Mouse (Mus musculus) kidney, adult 2 months (tissue): ENCODE data around the gene Sbpl.
"Not testable (repeated sequence)": the region's sequence is repeated elsewhere in the genome, so short reads cannot be mapped to it uniquely, and the experiment has no call there.

Source experiments
- CTCF ChIP-seq: fragments of 200-500 bp; conservative IDR thresholded peaks from 2 replicates; pipeline ENCODE4 v1.5.1; 2011; ENCODE audit warnings: low read depth, mild to moderate bottlenecking, control low read depth, low read length, moderate library complexity, mixed read lengths; ENCODE audit not compliant: insufficient read depth, insufficient read length
- POLR2A ChIP-seq: fragments of 200-500 bp; IDR thresholded peaks from one replicate; pipeline ENCODE4 v1.6.1; 2011; ENCODE audit warnings: low read depth, low read length, control low read depth

GRCm38 (mm10) chr17:23950828-23951227, 4.2 kb downstream of the Sbpl start:
- TF ChIP-seq POLR2A, CTCF: not testable (repeated sequence)
